Mouse (Mus musculus) activated CD4-positive, CD25-positive, alpha-beta regulatory T cell, adult 4 months (primary cell): ENCODE results near the gene Tmem80. TPM values are rescaled to one million over a fixed set of nuclear protein-coding genes. Genes with fewer than 3 reads are reported as not detected.

ENCODE experiments used
- ATAC-seq: one replicate; pipeline ENCODE4 v1.8.0; 2017
- polyA plus RNA-seq, 2 experiments: library from polyadenylated mRNA; unstranded; fragments of 100-300 nt; shearing (Covaris generic); gene quantifications; one replicate each; pipeline ENCODE4 v1.2.1; 2017

The Tmem80 gene
- polyA plus RNA-seq: 10 to 100 TPM; 30.4 to 31.2 TPM

- ATAC-seq: peak; percentile 87
Measured at GRCm38 (mm10) chr7:141327469-141328372, at the start of gene Tmem80, which contains the start of gene Deaf1. Tmem80 (plus strand) TSS chr7:141327739. Deaf1 (minus strand) TSS chr7:141327690.

- ATAC-seq: peak; percentile 14
Measured at GRCm38 (mm10) chr7:141278766-141279590, 48.6 kb upstream of the Tmem80 start, which contains the start of gene Sct. Sct (minus strand) TSS chr7:141279133.

GRCm38 (mm10) chr7:141281442-141281841 lies 46.1 kb upstream of the Tmem80 start:
- no peak for ATAC-seq

GRCm38 (mm10) chr7:141282756-141283155 lies 44.8 kb upstream of the Tmem80 start:
- no peak for ATAC-seq

- ATAC-seq: no peak
Measured at GRCm38 (mm10) chr7:141288042-141288441, 39.5 kb upstream of the Tmem80 start.

- no peak for ATAC-seq
Measured at GRCm38 (mm10) chr7:141291921-141292582, 35.5 kb upstream of the Tmem80 start, which contains the start of gene Drd4. Drd4 (plus strand) TSS chr7:141292006.

- no peak for ATAC-seq
Measured at GRCm38 (mm10) chr7:141292583-141293388, 34.8 kb upstream of the Tmem80 start.

- no peak for ATAC-seq
Measured at GRCm38 (mm10) chr7:141293852-141294471, 33.6 kb upstream of the Tmem80 start.

- no peak for ATAC-seq
Measured at GRCm38 (mm10) chr7:141294479-141294878, 33.1 kb upstream of the Tmem80 start.

GRCm38 (mm10) chr7:141297926-141298650 lies 29.5 kb upstream of the Tmem80 start:
- no peak for ATAC-seq

- no peak for ATAC-seq
Measured at GRCm38 (mm10) chr7:141299175-141299574, 28.4 kb upstream of the Tmem80 start.

GRCm38 (mm10) chr7:141301386-141301785 lies 26.2 kb upstream of the Tmem80 start:
- ATAC-seq: no peak

GRCm38 (mm10) chr7:141302702-141303268 lies 24.8 kb upstream of the Tmem80 start:
- ATAC-seq: peak; percentile 98

GRCm38 (mm10) chr7:141304537-141304936 lies 23.0 kb upstream of the Tmem80 start:
- no peak for ATAC-seq

GRCm38 (mm10) chr7:141314416-141314815 lies 13.1 kb upstream of the Tmem80 start:
- ATAC-seq: no peak

GRCm38 (mm10) chr7:141315076-141315475 lies 12.5 kb upstream of the Tmem80 start:
- ATAC-seq: no peak

GRCm38 (mm10) chr7:141315974-141316373 lies 11.6 kb upstream of the Tmem80 start:
- ATAC-seq: peak; percentile 90

- ATAC-seq: no peak
Measured at GRCm38 (mm10) chr7:141317619-141318132, 9.9 kb upstream of the Tmem80 start.

GRCm38 (mm10) chr7:141319446-141319845 lies 8.1 kb upstream of the Tmem80 start:
- ATAC-seq: no peak

- ATAC-seq: no peak
Measured at GRCm38 (mm10) chr7:141324686-141325085, 2.9 kb upstream of the Tmem80 start.
